Mouse (Mus musculus) neutrophil, adult 5-6 weeks (primary cell): Measurements from ENCODE around the gene Macf1. TPM values are rescaled to one million over a fixed set of nuclear protein-coding genes. Genes with fewer than 3 reads are reported as not detected.

Experiments
- ATAC-seq: fragments of 151-379, 151-347 bp; 2 replicates; pipeline ENCODE4 v1.8.0; 2017; ENCODE audit warnings: mild to moderate bottlenecking, moderate TSS enrichment; ENCODE audit not compliant: insufficient number of reproducible peaks, poor library complexity, low FRiP score, severe bottlenecking; ENCODE audit errors: extremely low read depth
- total RNA-seq: library from RNA; stranded (forward); fragments of 200-1000 nt; gene quantifications from 2 replicates; pipeline ENCODE4 v1.2.3, GENCODE M21; 2017

Gene Macf1
- total RNA-seq, 1 experiment from 2014 or later, result 821 TPM

DNA sequence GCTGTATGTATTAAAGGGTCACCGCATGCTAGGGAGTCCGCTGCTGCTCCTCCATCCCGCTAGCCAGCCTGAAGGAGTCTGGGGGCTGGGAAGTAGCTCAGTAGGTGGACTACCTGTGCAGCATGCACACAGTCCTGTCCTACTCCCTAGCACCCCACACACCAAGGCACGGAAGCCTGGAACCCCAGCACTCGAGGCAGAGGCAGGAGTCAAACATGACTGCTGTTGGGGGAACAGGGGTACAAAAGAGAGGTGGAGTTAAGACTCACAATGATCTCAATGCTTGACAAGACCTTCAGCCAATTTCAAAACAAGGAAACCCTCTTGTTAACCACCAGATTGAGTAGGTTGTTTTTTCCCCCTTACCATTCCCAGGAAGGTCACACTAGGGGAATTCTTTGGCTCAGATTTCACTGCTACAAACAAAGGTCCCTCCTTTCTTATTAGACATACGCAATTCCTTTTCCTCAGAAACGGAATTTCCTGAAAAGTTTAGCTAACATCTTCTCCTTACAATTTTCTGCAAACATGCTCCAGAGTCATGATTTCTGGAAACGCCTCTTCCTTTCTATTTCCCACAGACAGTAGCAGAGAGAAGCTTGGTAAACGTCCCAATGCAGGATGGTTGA is 256.8 kb downstream of the Macf1 start:
- ATAC-seq, result no peak

DNA sequence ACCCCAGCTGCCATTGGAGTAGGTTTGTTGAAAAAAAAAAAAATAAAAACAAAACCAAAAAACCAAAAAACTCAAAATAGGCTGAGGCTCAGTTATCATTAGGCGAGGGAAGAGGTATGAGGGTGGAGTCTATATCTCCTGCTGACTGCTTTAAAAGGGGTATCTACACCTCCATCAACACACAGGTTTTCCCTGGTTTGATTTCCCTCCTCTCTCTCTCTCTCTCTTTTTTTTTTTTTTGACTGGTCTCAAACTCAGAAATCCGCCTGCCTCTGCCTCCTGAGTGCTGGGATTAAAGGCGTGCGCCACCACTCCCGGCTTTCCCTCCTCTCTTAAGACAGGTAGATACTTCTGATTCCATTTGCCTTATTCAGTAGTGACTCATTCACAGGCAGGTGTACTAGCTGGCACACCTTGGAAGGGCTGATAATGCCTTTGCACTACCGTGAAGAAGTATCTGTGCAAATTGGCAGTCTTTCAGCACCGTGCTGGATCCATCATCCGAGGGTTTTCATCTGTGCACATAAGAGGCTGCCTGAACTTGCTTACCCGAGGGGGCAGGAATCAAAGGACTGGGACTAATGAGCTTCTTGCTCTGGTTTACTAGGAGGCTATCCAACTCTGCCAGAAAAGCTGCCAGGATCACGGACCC is 257.6 kb downstream of the Macf1 start:
- no peak for ATAC-seq

DNA sequence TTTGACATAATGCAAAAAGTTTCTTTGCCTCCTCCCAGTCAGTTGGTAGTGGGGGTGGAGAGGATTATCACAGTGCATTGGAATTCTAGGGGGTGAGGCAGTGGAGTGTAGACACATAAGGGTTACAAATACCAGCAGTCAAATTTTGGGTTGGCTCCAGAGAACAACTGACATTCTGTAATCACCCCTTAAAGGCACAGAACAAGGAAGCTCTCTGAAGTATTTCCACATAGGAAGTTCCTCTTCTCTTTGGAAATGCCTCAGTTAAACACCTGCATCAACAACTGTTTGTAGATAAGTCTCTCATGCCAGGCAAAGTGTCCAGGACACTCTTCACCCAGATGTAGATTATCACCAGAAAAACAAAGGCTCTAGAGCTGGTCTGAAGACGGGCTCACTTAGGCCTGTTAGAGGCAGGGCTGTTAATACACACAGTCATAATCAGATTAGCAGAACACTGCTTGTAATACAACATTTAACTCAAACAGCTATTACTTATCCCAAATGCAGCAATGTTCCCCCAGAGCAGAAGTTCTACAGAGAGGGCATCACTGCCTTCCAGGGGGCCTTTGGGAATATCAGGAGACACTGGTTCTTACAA is 258.4 kb downstream of the Macf1 start:
- peak; percentile 41; the same call in 1 of the 2 replicates for ATAC-seq

DNA sequence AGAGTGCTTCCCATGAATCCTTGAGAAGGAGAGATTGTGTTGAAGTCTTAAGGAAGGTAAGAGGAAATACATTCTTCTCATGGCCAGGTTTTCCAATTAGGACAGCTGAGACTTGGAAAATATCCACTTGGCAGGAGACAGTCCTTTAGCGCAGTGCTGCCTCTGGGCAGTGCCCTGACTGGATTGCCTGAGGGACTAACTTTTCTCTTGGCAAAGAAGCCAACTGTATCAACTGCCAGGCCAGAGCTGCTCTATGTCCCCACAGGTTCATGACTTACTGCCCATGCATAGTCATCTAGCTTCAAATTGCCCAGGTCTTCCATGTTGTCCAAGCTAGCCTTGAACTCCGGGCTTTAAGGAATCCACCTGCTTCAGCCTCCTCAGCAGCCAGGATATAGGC is 260.1 kb downstream of the Macf1 start:
- ATAC-seq, result no peak

DNA sequence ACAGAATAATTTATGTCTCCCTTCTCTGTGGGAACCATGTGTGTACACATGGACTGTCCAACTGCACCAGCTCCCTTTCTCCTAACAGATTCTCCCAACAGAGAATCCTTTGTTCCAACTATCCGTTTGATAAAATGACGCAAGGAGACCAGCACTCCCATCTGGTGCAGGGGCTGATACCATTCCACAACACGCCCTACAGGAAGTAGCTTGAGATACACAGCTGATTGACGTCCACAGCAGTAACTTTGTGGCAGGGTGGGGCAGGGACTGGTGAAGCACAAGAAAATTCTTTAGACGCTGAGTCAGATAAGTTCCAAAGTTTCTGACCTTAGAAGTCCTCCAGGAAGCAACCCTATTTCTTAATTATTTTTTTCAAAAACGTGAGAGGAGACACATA is 261.3 kb downstream of the Macf1 start:
- ATAC-seq, result no peak

DNA sequence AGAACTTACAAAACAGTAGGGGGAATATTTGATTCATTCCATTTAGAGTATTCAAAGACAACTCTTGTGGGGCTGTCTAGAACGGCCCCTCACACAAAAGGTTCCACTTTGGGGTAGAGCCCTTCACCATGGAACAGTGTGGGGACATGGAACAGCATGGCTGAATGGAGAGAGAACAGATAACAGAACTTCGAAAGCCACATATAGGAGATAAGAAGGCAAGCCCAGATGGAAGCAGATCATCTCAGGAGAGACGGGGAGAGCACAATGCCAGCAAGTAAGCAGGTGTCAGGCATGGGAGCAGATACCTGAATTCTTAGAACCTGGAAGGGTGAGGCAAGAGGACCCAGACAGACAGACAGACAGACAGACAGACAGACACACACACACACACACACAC is 266.1 kb downstream of the Macf1 start:
- ATAC-seq, result no peak

DNA sequence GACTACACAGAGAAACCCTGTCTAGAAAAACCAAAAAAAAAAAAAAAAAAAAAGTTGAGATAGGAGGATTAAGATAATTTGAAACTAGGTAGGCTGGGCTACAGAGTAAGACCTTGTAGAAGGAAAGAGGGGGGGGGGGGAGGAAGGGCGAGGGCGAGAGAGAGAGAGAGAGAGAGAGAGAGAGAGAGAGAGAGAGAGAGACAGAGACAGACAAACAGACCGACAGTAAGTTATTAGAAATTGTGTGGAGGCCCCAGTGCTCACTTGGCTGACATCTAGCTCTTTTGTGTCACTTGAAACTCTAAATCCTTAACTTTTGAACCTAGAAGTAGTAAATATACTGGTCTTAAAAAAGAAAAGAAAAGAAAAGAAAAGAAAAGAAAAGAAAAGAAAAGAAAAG is 266.7 kb downstream of the Macf1 start:
- ATAC-seq, result no peak

DNA sequence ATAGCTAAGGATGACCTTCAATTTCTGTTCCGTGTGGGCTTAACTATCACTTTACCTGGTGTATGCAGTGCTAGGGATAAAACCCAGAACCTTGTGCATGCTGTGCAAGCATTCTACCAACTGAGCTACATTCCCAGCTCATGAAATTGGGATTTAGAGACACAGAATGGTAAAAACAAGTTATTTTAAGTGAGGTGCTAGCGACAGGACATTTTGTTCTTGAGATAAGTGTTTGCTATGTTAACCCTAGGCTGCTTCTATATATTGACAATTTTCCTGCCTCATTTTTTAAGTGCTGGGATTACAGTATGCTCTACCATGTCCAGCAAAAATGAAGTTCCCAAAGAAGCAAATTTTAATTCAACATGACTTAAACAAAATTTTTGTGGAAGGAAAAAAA is 267.3 kb downstream of the Macf1 start:
- ATAC-seq, result no peak

DNA sequence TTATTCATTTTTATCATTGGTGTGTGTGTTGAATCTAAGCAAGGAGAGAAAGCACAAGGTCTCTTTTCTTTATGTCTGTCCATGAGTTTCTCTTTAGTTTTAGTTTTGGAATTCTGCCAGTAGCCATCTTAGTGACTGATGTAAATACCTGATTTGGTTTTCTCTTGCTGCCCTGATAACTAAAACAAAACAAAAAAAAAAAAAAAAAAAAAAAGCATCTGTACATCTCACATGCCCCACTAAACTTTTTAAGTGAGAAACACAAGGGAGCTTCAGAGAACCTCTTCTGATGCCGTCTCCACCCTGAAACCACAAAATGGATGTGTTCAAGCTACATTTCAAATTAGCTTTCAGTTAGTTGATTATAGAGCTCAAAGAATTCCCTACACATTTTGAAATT is 268.6 kb downstream of the Macf1 start:
- ATAC-seq, result no peak

DNA sequence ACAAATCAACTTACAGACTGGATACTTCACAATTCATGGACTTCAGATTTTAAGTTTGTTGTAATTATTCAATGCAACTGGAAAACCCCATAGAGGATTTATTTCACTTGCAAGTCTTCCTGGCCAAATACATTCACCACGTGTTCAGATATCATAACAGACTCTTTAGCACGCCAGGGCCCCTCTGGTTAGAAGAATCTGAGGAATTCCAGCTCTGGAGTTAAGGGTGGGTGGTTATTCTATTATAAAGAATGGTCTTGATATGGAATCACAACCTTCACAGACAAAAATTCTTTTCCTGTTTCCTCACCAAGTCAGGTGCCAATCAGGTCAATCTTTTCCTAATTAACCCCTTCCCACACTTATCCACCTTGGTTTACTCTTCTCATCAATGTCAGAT is 270.3 kb downstream of the Macf1 start:
- ATAC-seq, result no peak

DNA sequence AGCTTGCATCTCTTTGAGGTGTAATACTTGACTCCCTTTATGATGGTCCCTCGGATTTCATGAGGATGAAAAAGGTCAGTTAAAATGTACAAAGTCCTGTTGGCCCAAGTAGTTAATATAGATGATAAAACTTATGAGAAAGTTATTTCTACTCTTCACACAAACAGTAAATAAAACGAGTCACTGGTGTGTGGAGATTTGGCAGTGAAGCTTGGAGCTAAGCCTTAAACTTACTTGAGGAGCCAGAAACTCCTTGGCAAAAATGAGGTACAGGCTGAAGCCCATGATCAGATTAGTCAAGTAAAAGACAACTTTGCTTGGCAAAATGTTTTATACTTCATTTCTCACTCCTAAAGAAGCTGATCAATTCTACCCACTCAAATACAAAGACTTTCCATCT is 271.2 kb downstream of the Macf1 start:
- ATAC-seq, result no peak

DNA sequence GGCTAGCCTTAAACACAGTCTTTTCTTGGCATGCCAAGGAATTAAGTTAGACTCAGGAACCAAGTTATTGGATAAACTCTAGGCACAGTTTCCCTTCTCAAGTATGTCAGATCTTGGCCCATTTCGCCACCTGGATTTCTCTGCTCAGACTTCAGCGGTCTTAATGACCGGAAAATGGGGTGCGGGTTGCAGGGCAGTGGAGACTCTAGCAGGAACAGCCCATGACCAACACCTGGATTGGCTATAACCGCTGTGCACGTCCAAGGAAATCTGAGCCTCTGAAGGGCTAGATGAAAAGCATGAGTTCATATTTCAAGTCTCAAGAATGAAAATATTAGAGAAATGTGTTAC is 271.7 kb downstream of the Macf1 start:
- no peak for ATAC-seq

DNA sequence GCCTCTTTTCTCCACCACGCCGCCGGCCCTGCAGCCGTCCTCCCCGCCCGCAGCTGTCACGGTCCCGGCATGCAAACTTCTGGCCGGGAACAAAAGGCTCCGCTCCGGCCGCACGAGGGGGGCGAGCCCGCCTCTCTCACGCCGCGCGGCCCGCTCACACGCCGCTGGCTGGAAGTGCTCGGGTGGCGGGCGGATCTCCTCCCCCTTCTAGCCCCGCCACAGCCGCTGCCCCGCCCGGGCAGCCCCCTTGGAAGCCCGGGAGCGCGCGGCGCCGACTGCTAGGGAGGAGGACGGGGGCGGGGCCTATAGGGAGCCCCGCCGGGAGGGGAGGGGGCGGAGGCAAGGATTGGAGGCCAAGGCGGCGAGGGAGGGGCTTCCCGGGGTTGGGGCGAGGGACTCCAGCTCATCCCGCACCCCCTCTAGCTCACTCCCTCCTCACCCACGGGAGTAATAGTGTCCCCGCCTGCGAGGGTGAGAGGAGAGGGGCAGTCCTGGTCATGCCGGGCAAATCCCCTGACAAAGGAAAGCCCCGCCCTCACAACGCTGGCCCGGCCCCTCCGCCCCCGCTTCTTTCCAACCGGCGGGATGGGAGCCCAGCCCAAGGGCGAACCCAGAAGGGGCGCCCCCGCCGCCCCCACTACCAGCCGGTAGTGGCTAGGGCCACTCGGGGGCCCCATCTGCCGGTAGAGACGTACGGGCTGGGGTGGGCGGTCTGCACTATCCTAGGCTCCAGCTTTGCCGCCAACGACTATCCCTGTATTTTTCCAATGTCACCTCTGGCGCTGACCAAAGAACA is 272.2 kb downstream of the Macf1 start:
- ATAC-seq, result peak; percentile 34; the same call in 1 of the 2 replicates

DNA sequence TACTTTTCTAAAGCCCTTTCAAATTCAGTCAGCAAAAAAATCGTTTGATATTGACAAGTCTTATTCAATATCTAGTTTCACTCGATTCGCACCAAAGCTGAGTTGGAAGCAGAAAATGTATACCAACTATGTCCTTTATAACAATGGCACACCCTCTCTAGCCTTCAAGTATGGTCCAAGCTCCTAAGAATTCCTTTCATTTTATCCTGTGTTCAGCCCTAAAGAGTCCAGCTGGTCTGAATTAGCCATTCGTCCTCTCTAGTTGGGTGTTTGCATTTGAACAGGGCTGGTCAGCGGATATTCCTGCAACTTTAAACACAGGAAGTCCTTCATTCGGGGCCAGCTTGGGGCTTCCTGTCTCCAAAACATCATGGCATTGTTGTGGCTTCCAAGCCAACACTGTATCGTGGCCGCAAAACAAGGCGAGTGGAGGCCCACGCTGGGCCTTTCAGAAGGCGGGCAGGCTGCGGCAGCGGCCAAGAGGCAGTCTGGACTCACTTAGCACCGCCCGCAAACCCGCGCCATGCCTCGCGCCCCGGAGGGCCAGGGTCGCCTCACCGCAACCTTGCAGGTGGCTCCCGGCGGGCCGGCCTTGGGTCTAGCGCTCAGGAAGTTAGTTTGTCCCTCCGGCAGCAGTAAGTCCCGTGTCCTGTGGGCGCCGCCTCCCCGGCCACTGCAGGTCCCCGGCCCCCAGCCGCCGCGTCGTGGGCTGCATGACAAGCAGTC is 273.0 kb downstream of the Macf1 start:
- ATAC-seq, result 0 out of 2 replicates have a peak, but pooled peaks have one; percentile 4

DNA sequence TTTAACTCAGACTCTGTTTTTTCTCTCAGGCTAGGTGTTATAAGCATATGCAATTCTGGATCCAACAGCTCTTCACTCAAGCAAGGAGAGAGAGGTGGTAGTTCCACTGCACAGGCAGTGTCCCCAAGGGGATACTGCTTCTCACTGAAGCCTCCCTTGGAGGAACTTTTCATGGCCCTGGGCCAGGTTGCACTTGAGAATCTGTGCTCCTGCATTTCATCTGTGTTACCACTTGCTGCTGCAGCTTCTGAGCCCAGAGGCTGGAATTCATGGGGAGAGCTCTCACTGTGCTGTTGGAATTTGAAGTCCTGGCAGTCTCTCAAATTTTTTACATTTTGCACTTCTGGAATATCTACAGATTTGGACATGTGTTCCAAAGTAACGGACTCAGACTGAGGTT is 274.4 kb downstream of the Macf1 start:
- ATAC-seq, result no peak

DNA sequence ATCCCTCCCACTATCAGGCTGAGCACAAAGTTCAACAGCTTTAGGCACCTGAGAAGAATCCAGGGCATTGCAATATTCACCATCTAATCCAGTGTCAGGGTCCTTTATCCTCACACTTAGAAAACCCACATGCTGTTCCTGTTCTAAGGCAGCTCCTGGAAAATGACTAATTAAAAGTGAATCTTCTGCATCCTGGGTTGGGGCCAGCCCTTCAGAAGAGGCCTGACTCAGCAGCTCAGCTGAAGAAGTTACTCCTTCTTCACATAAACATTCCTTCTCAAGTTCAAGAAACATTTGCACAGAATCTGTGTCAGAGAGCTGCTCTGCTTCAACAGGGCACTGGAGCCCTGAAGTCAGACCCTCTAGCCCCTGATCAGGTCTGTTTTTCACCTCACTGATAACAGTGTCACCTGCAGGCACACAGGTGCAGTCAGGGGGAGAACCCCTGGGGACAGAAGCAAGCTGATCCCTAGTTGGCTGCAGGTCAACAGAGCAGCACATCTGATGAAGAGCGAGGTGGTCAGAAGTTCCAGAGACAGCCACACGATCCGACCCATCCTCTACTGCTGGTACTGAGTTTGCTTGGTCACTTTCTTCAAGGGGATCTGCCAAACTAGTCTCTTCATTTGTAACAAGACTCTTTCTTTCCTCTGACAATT is 275.0 kb downstream of the Macf1 start:
- no peak for ATAC-seq

DNA sequence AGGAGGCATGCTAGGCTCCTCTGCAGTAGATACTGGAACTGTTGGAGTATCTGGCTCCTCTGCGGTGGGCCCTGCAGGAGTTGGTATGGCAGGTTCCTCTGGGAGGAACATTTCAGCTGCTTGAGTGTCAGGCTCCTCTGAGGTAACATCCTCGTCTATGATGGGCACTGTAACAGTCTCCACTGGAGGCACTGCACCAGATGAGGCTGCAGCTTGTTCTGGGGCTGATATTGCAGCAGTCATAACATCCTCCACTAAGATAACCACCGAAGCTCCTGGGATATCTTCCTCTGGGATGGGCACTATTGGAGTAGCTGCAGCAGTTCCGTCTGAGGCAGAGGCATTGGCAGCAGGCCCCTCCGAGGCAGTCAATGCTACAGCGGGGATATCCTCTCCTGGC is 276.4 kb downstream of the Macf1 start:
- ATAC-seq, result no peak

DNA sequence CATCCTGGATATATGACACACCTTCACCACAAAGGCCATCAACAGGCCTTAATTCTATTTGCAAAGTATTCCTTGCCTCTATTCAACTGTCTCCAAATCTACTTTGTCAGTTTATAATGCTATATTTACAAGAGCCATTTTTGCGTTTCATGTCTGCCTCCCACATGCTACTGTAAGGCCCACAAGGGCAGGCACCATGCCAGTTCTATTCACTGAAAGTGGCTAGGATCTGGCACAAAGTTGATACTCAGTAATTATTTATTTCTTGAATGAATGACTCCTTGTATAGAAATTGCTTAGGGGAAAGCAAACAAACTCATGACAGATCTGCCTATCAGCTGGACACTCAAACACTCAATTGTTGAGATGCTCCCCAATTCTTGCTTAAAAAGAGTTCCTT is 280.1 kb downstream of the Macf1 start:
- no peak for ATAC-seq

DNA sequence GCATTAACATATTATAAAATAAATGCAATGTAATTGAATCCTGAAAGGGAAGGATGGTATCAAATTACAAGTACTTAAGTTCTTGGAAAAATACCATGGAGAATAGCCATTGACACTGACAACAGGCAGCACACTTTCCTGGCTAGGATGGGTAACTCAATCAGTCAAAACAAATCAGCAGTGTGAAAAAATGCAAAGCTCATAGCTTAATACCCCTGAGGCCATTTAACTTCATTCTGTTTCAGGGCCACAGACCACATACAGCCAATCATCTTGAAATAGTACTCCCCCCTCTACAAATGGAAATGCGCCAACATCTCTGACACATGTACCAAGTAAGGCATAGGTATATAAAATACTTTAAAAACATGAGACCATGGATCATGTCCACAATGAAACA is 281.9 kb downstream of the Macf1 start:
- ATAC-seq, result no peak
